Mouse (Mus musculus): ENCODE data around the gene Lhx8. TPM values are rescaled to one million over a fixed set of nuclear protein-coding genes. Genes with fewer than 3 reads are reported as not detected.

The Lhx8 gene
- total RNA-seq, 2 experiments from 2014 or later = not detected

DNA sequence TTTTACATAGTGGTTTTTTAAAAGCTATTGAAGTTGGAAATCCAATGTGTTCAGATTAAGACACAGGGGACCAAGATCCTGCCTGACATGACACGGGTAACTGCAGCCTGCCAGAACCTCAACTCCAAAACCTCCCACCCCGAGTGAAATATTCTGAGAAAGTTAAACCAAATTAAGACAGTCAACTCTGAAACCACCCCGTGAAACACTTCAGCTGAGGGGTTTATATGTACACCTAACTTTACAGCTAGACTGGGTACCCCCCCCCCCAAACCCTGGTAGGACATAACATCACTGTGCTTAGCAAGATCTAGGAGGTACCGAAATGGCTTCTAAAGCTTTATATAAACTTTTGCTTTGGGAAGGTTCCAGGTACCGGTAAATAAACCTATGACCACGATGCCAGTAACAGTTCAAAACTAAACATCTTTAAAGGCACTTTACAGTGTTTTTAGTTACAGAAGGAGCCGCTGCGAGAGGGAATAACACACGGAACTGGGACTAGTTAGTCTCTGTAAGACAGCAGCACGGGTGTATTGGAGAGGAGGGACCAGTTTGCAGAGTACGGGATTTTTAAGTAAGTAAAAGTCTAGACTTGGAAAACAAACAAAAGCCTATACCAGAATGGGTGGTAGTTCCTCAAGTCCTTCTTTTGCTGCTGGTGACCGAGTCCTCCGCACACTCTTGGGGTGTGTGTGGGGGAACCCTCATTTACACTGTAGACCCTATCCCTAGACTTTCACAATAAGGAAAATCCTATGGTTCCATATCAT lies 3.2 kb downstream of the Lhx8 start:
- DNase-seq (ENCODE audit: low spot score in 2 of 2) = no peak

DNA sequence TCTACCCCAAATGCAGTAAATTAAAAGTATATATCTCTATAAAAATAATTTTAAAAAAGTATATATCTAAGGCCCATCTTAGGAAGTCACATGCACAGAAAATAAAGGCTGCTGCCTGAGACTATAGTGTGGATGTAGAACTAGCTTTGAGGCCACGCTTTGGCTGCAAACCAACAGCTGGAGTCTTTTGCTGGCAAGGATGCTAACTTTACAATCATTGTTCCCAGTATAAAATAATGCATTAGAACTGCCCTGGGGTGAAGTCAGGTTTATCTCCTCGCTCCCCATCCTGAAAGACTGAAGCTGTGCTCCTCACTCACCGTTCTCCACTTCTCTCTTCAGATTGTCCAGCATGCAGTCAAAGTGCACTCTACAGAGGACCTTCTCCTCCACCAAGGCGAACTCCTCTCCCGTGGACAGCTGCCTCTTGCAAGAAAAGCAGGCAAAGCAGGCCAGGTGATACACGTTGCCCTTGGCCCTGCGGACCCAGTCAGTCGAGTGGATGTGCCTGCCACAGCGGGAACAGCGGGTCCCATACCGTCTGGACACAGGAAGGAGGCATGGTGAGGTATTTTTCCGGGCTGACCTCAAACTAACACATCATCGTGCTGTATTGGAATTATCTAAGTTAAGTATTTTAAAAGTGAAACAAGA lies 8.4 kb downstream of the Lhx8 start:
- no peak for DNase-seq (ENCODE audit: low spot score in 2 of 2)

- no peak for DNase-seq (ENCODE audit: low spot score in 2 of 2)
These were observed 12.7 kb downstream of the Lhx8 start for GRCm38 (mm10) chr3:154317651-154318248.

DNA sequence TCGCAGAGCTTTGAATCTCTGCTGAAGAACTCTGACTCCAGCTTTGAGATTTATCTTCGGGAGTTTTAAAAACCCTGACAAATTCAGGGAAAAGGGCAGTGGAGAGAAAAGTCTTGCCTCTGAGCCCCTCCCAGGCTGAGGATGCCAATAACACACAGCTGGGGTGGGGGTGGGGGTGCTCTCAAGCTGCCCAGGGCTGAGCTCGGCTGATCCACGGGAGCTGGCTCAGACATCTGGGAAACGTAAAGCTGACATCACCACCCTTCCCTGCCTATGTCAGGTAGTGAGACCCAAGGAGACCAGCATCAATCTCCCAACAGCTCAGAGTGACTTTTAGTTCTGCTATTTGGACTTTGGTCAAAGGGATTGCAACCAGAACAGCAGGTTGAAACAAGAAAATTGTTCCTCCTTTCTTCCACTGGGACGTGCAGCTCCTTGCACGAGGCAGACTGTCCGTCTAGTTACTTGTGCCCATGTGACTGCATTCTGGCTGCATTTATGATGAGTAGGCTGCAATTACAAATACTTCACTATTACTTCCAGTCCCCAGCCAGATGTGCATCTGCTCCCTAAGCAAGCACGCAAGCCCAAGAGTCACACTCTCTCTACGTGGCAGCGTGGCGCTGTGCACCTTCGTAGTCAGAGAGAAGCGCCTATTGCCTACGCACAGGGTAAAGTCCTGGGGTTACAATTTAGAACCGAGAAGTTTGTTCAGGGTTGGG lies 25.1 kb downstream of the Lhx8 start:
- DNase-seq (ENCODE audit: low spot score in 2 of 2) = no peak

DNA sequence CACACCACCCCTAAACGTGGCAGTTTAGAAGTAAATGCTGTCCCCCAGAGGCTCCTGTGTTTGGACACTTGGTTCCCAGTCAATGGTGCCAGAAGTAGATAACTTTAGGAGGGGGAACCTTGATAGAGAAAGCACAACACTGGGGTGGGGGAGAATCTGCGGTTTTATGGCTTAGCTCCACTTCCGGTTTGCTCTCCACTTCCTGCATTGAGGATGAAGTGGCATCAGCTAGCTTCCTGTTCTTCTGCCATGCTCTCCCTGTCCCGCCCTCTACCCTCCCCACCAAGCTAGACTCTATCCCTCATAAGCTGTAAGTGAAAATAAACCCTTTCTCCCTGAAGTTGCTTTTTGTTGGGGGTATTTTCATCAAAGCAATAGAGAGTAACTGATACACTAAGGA lies 29.4 kb downstream of the Lhx8 start:
- DNase-seq (ENCODE audit: low spot score in 2 of 2) = no peak

- no peak for DNase-seq (ENCODE audit: low spot score in 2 of 2)
These were observed 30.5 kb downstream of the Lhx8 start for GRCm38 (mm10) chr3:154300006-154300405.

DNA sequence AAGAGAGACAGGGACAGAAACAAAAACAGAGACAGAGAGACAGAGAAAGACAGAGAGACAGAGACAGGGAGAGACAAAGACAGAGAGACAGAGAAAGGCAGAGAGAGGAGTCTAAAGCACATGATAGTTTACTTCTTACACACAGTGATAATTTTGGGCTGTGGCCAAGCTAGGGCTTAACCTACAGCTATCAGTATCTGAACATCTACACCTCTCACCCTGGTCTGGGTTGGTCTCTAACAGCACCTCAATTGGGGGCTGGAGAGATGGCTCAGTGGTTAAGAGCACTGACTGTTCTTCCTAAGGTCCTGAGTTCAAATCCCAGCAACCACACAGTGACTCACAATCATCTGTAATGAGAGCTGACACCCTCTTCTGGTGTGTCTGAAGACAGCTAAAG lies 32.0 kb downstream of the Lhx8 start:
- DNase-seq (ENCODE audit: low spot score in 2 of 2) = no peak

DNA sequence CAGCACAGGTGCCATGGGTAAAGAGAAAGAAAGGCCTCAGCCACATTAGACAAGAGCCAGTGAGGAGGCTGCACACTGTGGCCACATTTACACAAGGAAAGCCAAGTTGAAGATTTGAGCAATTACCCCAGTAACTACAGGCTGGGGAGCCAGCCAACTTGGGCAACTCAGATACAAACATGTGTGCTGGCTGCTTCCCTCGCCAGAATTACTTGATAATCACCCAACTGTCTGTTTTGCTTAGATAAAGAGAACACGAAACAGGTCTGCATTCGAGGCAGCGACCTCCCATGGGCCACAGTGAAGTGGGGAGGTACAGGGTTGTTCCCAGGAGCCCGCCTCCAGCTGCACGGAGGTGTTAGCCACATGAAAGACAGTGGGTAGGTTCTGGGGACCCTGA lies 33.0 kb downstream of the Lhx8 start:
- DNase-seq (ENCODE audit: low spot score in 2 of 2) = peak; percentile 36 to 51

DNA sequence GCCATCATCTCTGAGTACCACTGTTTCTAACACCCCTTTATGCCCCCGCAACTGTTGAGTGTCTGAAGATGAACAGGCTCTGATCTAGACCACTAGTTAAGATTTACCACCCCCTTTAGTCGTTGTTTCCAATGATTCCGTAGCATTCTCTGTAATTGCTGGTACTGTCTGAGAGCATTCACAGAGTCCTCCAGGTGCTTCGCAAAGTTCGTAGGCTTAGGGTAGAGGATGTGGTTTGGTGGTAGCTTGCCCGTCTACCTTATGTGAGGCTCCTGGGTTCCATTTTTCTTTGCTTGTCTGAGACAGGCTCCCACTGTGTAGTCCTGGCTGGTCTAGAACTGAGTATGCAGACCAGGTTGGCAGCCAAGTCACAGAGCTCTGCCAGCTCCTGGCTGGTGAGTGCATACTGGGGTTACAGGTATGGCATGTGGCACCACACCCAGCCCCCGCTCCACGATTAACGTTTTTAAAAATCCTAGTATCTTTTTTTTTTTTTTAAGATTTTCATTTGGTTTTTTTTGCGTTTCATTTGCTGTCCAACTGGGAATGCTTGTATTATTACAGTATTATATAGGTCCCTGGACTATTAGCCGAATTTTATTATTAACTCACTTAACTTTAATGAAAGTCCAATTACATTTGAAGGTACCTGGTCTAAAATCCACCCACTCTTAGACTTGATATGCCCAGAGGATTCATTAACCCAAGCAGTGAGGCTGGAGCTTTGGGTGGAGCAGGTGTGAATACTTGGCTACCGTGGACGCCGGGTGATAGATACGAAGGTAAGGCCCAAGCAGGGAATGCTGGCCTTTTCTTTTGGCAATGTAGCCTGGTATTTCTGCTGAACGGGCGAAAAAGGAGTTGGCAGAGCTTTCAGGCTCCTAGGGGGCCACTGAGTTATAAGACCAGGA lies 35.3 kb downstream of the Lhx8 start:
- DNase-seq (ENCODE audit: low spot score in 2 of 2) = no peak

GRCm38 (mm10) chr3:154293839-154294490 lies 36.5 kb downstream of the Lhx8 start:
- no peak for DNase-seq (ENCODE audit: low spot score in 2 of 2)

- no peak for DNase-seq (ENCODE audit: low spot score in 2 of 2)
These were observed 38.3 kb downstream of the Lhx8 start for GRCm38 (mm10) chr3:154292126-154292525.

- no peak for DNase-seq (ENCODE audit: low spot score in 2 of 2)
These were observed 40.1 kb downstream of the Lhx8 start for GRCm38 (mm10) chr3:154290351-154290750.

- no peak for DNase-seq (ENCODE audit: low spot score in 2 of 2)
These were observed 41.9 kb downstream of the Lhx8 start for GRCm38 (mm10) chr3:154288429-154289069.

DNA sequence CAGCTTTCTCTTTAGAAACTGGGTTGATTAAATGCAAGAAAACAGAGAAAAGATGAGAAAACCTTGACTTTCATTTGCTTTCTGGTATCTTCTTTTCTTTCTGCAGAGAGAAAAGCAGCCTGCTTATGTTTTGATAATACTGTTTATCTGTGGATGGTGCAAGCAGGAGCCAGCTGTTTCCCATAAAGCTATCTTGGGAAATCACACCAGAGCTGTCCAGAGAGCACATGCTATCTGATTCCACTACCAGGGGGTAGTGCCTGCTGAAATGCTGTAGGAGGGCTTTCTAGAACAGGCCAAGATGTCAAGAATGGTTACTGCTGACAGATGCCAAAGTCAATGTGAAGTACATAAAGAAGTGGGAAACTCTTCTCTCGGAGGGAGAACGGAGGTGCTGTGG lies 43.2 kb downstream of the Lhx8 start:
- DNase-seq (ENCODE audit: low spot score in 2 of 2) = no peak

DNA sequence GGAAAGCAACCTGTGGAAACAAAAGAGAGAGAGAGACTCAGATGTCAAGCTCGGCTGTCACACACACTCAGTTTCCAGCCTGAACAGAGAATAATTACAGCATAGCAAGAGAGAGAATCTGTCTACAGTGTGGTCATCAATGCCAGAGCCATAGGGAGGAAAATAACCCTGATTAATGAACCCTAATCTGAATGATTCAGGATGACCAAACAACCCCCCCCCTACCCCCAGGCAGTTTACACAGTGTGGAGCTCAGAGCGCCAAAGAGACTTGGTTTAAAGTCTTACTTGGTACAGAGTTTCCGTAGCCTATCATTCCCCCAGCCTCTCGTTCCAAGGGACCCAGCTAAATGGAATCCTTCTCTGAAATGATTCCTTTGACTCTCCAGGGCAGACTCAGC lies 45.1 kb downstream of the Lhx8 start:
- DNase-seq (ENCODE audit: low spot score in 2 of 2) = no peak

GRCm38 (mm10) chr3:154284260-154284659 lies 46.2 kb downstream of the Lhx8 start:
- no peak for DNase-seq (ENCODE audit: low spot score in 2 of 2)

DNA sequence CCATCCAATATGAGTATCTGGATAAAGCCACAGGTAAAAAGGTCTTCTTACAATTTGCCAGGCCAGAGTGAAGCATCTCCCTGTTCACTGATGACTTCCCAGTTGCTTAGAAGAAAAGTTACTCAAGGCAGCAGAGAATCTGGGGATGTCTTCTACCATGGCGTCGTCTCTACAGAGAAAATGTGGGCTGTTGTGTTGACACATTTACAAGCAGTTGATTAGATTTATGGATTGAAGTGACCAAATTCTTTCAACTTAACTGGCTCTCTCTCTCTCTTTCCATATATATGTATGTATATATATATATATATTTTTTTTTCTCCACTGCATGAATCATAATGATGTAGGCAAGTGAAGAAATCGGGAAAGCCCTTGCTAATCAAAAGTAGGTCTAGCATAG lies 55.8 kb downstream of the Lhx8 start:
- no peak for DNase-seq (ENCODE audit: low spot score in 2 of 2)

GRCm38 (mm10) chr3:154269757-154270366 lies 60.6 kb downstream of the Lhx8 start:
- DNase-seq (ENCODE audit: low spot score in 2 of 2) = peak; percentile 88

DNA sequence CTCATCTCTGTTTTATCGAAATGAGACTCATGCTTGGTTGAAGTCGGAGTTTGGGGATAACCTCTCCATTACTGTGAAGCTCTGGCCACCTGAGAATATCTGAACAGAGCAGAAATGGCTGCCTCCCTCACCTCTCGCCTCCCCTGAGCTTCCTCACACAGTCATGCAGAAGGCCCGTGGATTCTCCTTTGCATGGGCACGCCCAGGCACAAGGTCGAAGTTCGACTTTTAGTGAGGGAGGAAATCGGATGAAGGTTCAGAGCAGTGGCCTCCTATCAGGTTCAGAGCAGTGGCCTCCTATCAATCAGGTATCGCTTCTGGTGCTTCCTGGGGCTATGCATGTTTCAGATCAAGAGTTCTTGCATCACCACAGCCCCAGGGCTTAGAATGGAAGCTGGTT lies 62.1 kb downstream of the Lhx8 start:
- DNase-seq (ENCODE audit: low spot score in 2 of 2) = no peak

Measured in layer of hippocampus, postnatal 10 days (tissue).